Mouse (Mus musculus) stomach, embryonic 15.5 days (tissue): ENCODE data around the gene Meltf. TPM values are rescaled to one million over a fixed set of nuclear protein-coding genes. Genes with fewer than 3 reads are reported as not detected.
A peak's percentile ranks its signal among the peaks of the same experiment; 100 is the strongest.

Experiments used
- ATAC-seq: fragments of 200-750 bp; cut with Nextera tagmentation; 2 replicates; pipeline ENCODE4 v1.8.0; 2017; ENCODE audit warnings: low read depth, moderate number of reproducible peaks, moderate TSS enrichment; ENCODE audit not compliant: insufficient read depth, low FRiP score
- H3K27ac ChIP-seq: fragments of 300-500 bp; sonication (generic); 2 replicates; pipeline ENCODE4 v1.5.1; 2015; ENCODE audit warnings: mild to moderate bottlenecking, inconsistent platforms
- H3K27me3 ChIP-seq: fragments of 300-500 bp; sonication (generic); replicated peaks from 2 replicates; pipeline ENCODE4 v1.6.1; 2015; ENCODE audit warnings: inconsistent platforms
- H3K36me3 ChIP-seq: fragments of 300-500 bp; sonication (generic); 2 replicates; pipeline ENCODE4 v1.6.1; 2015; ENCODE audit warnings: inconsistent platforms
- H3K4me1 ChIP-seq: fragments of 300-500 bp; sonication (generic); 2 replicates; pipeline ENCODE4 v1.6.1; 2015; ENCODE audit warnings: inconsistent platforms
- H3K4me2 ChIP-seq: fragments of 300-500 bp; sonication (generic); 2 replicates; pipeline ENCODE4 v1.6.1; 2015; ENCODE audit warnings: mild to moderate bottlenecking, inconsistent platforms
- H3K4me3 ChIP-seq: fragments of 300-500 bp; sonication (generic); replicated peaks from 2 replicates; pipeline ENCODE4 v1.5.1; 2015; ENCODE audit warnings: inconsistent platforms
- H3K9ac ChIP-seq: fragments of 300-500 bp; sonication (generic); 2 replicates; pipeline ENCODE4 v1.6.1; 2015; ENCODE audit warnings: inconsistent platforms
- H3K9me3 ChIP-seq: fragments of 300-500 bp; sonication (generic); 2 replicates; pipeline ENCODE4 v1.6.1; 2016; ENCODE audit warnings: inconsistent platforms
- WGBS: fragments of 180-500 bp; shearing (Covaris S2); methylation state at CpG from one replicate; pipeline ENCODE4 v1.1.7; 2015; 5-methylcytosine and 5-hydroxymethylcytosine counted together
- polyA plus RNA-seq: library from polyadenylated mRNA; unstranded; fragments of >200 nt; fragmentation: Nextera tagmentation; extraction: Ambion mirVana; gene quantifications from 2 replicates; pipeline ENCODE4 v1.2.1, GENCODE M21; 2015

Meltf gene
- polyA plus RNA-seq, 1 experiment from 2014 or later: 1.4 TPM

DNA sequence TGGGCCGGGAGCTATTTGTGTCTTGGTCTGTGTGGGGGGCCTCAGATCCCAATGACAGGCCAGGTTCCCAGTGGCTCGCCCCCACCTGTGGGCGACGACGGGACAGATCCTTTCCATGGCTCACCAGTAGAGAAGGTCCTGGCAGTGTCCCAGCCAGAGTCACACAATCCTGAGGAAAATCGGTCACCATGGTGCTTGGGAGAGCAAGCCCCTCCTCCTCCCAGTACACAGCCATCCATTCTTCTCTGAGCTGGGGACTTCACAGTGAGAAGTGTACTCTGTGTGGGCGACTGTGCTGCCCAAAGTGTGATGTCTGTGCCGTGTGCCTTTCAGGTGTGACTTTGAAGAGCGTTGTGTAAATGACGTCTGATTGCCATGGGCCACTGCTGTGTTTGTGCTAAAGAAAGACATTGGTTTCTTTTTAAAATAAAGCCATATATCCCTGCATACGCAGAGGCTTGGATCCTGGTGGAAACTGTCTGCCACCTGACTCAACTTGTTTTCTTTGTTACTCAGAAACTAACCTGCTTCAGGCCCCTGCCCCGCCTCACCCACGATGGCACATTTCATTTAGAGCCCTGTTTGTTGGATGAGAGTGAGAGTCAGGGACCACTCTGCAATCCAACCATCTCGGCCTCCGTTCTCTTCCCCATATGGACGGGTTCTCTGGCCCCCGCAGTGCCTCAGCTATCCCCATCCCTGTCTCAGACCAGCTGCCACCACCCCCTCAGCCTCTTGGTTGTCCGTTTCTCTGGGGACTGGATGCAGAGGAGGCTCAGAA is 20.1 kb downstream of the Meltf start:
- ATAC-seq: no peak
- Histone ChIP-seq H3K4me3 (no peak overlapping the region), H3K27me3 (no peaks in the 10 kb centered on the region), H3K9ac (no peak overlapping the region), H3K9me3 (no peaks in the 10 kb centered on the region), H3K4me1 (peaks cover 6% of the 10 kb centered on the region; the same call in 1 of the 2 replicates), H3K4me2 (no peak overlapping the region), H3K36me3 (no peaks in the 10 kb centered on the region), H3K27ac (no peak overlapping the region)
- 78% methylated on average over 18 of the region's 18 CpGs for WGBS

DNA sequence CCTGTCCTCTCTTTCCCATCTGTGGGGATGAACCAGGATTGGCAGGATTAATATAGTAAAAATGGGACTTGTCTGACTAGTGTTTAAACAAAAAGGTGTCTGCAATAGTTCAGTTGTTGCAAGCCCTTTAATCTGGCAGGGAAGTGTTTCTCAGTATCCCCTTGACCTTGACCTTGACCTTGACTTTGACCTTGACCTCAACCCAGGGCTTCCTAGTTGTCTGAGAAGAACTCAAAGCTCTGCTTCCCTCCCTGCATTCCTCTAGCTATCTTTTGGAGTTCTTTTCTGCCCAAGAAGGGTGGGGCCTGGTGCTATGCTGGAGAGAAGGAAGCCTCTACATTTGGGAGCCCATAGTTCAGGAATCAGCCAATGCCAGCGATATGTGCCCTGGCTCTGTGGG is 23.3 kb downstream of the Meltf start:
- H3K27me3 ChIP-seq: no peaks in the 10 kb centered on the region
- H3K36me3 ChIP-seq: no peaks in the 10 kb centered on the region
- peaks cover 15% of the 10 kb centered on the region; the same call in 1 of the 2 replicates for H3K4me1 ChIP-seq
- no peaks in the 10 kb centered on the region for H3K9me3 ChIP-seq
- no peak overlapping the region for H3K27ac ChIP-seq
- ATAC-seq: no peak
- no peak overlapping the region for H3K9ac ChIP-seq
- 90% methylated on average over 1 of the region's 1 CpGs for WGBS
- no peak overlapping the region for H3K4me2 ChIP-seq
- H3K4me3 ChIP-seq: no peak overlapping the region

GRCm38 (mm10) chr16:31903239-31903638 is 24.6 kb downstream of the Meltf start:
- Histone ChIP-seq H3K27ac (no peak overlapping the region), H3K27me3 (no peaks in the 10 kb centered on the region), H3K4me1 (0 out of 2 replicates have a peak, but pooled peaks cover 10% of the 10 kb centered on the region), H3K9me3 (no peaks in the 10 kb centered on the region), H3K4me3 (no peak overlapping the region), H3K4me2 (no peak overlapping the region), H3K36me3 (no peaks in the 10 kb centered on the region), H3K9ac (no peak overlapping the region)
- 86% methylated on average over 8 of the region's 8 CpGs for WGBS
- no peak for ATAC-seq

DNA sequence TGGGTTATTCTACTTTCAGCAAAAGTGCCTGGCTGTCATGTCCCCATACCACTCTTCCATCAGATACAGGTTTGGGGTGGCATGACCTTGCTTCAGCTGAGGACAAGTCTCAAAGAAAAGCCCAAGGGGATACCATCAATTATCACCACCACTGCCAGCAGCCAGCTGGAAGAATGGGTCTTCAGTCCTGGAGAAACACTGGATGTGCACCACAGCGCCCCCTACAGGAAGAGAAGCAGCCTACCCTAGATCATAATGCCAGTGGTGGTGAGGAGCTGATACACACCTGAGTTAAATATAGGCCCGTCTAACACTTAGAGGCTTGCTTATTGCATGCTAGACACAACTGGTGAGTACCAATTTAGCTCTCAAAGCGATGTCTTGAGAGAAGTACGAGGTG is 26.7 kb downstream of the Meltf start:
- Histone ChIP-seq H3K9ac (no peak overlapping the region), H3K27ac (no peak overlapping the region)
- WGBS: 78% methylated on average over 4 of the region's 4 CpGs

DNA sequence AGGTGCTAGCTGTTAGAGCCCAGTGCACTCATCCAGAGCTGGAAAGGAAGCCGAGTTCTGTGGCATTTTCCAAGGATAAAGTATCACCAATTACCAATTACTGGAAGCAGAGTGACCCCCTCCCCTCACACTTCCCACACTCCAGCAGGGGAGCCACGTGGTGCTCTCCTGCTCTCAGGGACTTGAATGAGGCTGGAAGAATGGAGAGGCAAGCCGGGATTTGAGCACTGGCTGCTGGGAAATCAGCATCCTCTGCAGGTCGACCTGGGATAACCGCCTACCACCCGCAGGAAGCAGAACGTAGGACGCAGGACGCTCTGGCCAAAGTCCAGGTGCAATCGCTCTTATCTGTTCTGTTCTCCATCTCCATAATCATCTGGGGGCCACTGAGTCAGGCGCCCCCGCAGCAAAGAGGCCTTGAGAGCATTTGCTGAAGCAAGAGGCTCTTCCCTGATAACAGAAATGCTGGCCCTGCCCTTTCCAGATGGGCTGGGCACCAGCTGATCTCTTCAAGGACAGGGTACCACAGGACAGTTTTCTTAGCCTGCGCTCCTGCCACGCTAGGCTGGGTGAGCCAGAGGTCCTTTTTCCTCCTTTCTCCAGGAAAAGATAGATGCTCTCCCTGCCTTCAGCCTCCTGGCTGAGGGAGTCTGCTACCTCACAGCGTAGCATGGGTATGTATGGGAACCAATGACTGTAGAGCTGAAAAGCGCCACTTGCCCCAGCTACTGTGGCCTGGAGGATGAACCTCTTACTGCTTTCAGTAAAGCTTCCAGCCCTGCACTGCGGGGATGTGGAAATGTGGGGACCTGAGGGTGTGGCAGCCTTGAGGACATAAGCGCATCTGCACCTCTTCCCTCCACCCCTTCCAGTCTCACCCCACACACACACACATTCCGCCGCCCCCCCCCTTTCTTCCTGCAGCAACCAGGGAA is 27.5 kb downstream of the Meltf start:
- no peaks in the 10 kb centered on the region for H3K9me3 ChIP-seq
- H3K9ac ChIP-seq: no peak overlapping the region
- H3K4me2 ChIP-seq: peak overlapping the region; percentile 46
- H3K4me3 ChIP-seq: no peak overlapping the region; the same call in 1 of the 2 replicates
- 31% methylated on average over 19 of the region's 20 CpGs for WGBS
- H3K27me3 ChIP-seq: no peaks in the 10 kb centered on the region
- no peak overlapping the region for H3K27ac ChIP-seq
- H3K4me1 ChIP-seq: 0 out of 2 replicates have a peak, but pooled peaks cover 10% of the 10 kb centered on the region
- no peak for ATAC-seq
- H3K36me3 ChIP-seq: no peaks in the 10 kb centered on the region

More for the DNA sequence above, 26.7 kb downstream of the Meltf start:
- Histone ChIP-seq H3K4me3 (no peak overlapping the region), H3K27me3 (no peaks in the 10 kb centered on the region), H3K9me3 (no peaks in the 10 kb centered on the region), H3K36me3 (no peaks in the 10 kb centered on the region), H3K4me1 (0 out of 2 replicates have a peak, but pooled peaks cover 10% of the 10 kb centered on the region), H3K4me2 (no peak overlapping the region)
- no peak for ATAC-seq

DNA sequence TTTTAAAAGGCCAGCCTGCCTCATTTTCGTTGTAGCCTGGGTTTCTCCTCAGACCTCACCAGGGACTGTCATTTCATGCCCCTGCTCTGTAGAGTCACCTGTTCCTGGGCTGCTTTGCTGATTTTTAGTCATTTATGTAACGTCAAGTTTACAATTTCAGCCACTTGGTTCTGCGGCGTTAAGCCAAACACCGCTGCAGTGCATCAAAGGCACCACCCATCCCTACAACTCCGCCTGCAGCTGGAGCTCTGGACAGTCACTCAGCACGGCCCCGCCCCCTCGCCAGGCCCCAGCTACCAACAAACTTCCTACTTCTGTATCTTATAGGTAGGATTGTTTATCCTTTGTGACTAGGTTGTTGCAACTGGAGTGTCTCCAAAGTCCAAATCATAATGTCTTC is 28.3 kb downstream of the Meltf start:
- no peak overlapping the region for H3K9ac ChIP-seq

GRCm38 (mm10) chr16:31908959-31909358 is 30.3 kb downstream of the Meltf start:
- H3K36me3 ChIP-seq: no peaks in the 10 kb centered on the region
- WGBS: 52% methylated on average over 11 of the region's 11 CpGs
- H3K9ac ChIP-seq: no peak overlapping the region
- H3K27me3 ChIP-seq: no peaks in the 10 kb centered on the region
- H3K9me3 ChIP-seq: no peaks in the 10 kb centered on the region
- ATAC-seq: no peak
- H3K27ac ChIP-seq: no peak overlapping the region
- no peak overlapping the region for H3K4me3 ChIP-seq
- no peak overlapping the region for H3K4me2 ChIP-seq
- H3K4me1 ChIP-seq: 0 out of 2 replicates have a peak, but pooled peaks cover 10% of the 10 kb centered on the region

More for the DNA sequence above, 28.3 kb downstream of the Meltf start:
- no peak; the same call in 1 of the 2 replicates for ATAC-seq
- no peaks in the 10 kb centered on the region for H3K27me3 ChIP-seq
- H3K4me2 ChIP-seq: peak overlapping the region; percentile 46
- H3K4me1 ChIP-seq: 0 out of 2 replicates have a peak, but pooled peaks cover 10% of the 10 kb centered on the region
- no peak overlapping the region for H3K27ac ChIP-seq
- H3K4me3 ChIP-seq: no peak overlapping the region; the same call in 1 of the 2 replicates
- no peaks in the 10 kb centered on the region for H3K36me3 ChIP-seq
- WGBS: 7% methylated on average over 9 of the region's 9 CpGs
- H3K9me3 ChIP-seq: no peaks in the 10 kb centered on the region

GRCm38 (mm10) chr16:31910281-31910847 is 31.8 kb downstream of the Meltf start:
- 52% methylated on average over 10 of the region's 10 CpGs for WGBS
- Histone ChIP-seq H3K36me3 (no peaks in the 10 kb centered on the region), H3K4me2 (no peak overlapping the region), H3K27me3 (no peaks in the 10 kb centered on the region), H3K9ac (no peak overlapping the region), H3K4me1 (0 out of 2 replicates have a peak, but pooled peaks cover 10% of the 10 kb centered on the region), H3K4me3 (no peak overlapping the region), H3K27ac (no peak overlapping the region), H3K9me3 (no peaks in the 10 kb centered on the region)
- no peak for ATAC-seq

- no peak overlapping the region for H3K27ac ChIP-seq
- H3K9ac ChIP-seq: no peak overlapping the region
- no peaks in the 10 kb centered on the region for H3K36me3 ChIP-seq
- H3K4me3 ChIP-seq: no peak overlapping the region
- peak overlapping the region; percentile 48 for H3K4me2 ChIP-seq
- ATAC-seq: no peak
- H3K4me1 ChIP-seq: no peaks in the 10 kb centered on the region
- H3K9me3 ChIP-seq: no peaks in the 10 kb centered on the region
- no peaks in the 10 kb centered on the region for H3K27me3 ChIP-seq
- 60% methylated on average over 11 of the region's 11 CpGs for WGBS
These were observed 39.2 kb downstream of the Meltf start for GRCm38 (mm10) chr16:31917776-31918175.

GRCm38 (mm10) chr16:31918248-31918724 is 39.7 kb downstream of the Meltf start:
- 3% methylated on average over 14 of the region's 14 CpGs for WGBS
- H3K27me3 ChIP-seq: no peaks in the 10 kb centered on the region
- no peaks in the 10 kb centered on the region for H3K9me3 ChIP-seq
- H3K4me1 ChIP-seq: no peaks in the 10 kb centered on the region
- H3K9ac ChIP-seq: no peak overlapping the region
- no peak for ATAC-seq
- no peak overlapping the region for H3K27ac ChIP-seq
- H3K36me3 ChIP-seq: no peaks in the 10 kb centered on the region
- H3K4me3 ChIP-seq: no peak overlapping the region
- H3K4me2 ChIP-seq: peak overlapping the region; percentile 48

GRCm38 (mm10) chr16:31924368-31924767 is 45.8 kb downstream of the Meltf start:
- Histone ChIP-seq H3K36me3 (no peaks in the 10 kb centered on the region), H3K9ac (no peak overlapping the region), H3K4me1 (no peaks in the 10 kb centered on the region), H3K27ac (no peak overlapping the region), H3K4me2 (no peak overlapping the region), H3K4me3 (no peak overlapping the region), H3K9me3 (no peaks in the 10 kb centered on the region), H3K27me3 (no peaks in the 10 kb centered on the region)
- 75% methylated on average over 6 of the region's 6 CpGs for WGBS
- ATAC-seq: no peak
